In the genomic region with DNA sequence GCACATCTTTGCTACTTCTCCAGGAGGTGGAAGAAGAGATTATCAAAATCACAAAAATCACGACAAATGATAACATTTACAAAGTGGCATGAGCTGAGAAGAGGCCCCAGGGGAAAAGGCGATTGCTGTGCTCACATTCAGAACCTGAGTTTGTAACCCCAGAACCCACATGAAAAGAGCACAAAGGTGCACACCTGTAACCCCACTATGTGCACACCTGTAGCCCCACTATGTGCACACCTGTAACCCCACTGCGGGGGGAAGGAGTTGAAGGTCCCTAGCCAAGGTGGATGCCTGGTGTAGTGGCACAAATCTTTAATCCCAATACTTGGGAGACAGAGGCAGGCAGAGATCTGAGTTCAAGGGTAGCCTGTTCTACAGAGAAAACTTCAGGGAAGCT, we compare ENCODE assay signal across 16 mouse cellular contexts.
"Had no signal": no experiment of that assay in that cellular context is flagged by ENCODE, and none has a peak within 500 bp of the region (broad histone marks: within the 10 kb centered on the region; RNA-seq: fewer than 3 reads in every experiment).

No protein-coding gene starts in this region.

- H3K27me3 ChIP-seq: heart, embryonic 12.5 days; hindbrain, embryonic 13.5 days; hindbrain, embryonic 15.5 days; kidney, embryonic 15.5 days; limb, embryonic 13.5 days; limb, embryonic 15.5 days; liver, embryonic 12.5 days had no signal

- H3K9me3 ChIP-seq: heart, embryonic 12.5 days; hindbrain, embryonic 13.5 days; hindbrain, embryonic 15.5 days; kidney, embryonic 15.5 days; limb, embryonic 13.5 days; limb, embryonic 15.5 days; liver, embryonic 12.5 days had no signal

- H3K4me2 ChIP-seq: heart, embryonic 12.5 days; hindbrain, embryonic 13.5 days; hindbrain, embryonic 15.5 days; kidney, embryonic 15.5 days; limb, embryonic 13.5 days; limb, embryonic 15.5 days; liver, embryonic 12.5 days had no signal

- DNase-seq: heart, adult 11 months; layer of hippocampus, adult 9-11 months; layer of hippocampus, postnatal 36 days had no signal

- H3K36me3 ChIP-seq: heart, embryonic 12.5 days; hindbrain, embryonic 13.5 days; hindbrain, embryonic 15.5 days; kidney, embryonic 15.5 days; limb, embryonic 13.5 days; limb, embryonic 15.5 days; liver, embryonic 12.5 days had no signal

- ATAC-seq: hindbrain, postnatal 0 days; intestine, embryonic 16.5 days; liver, embryonic 12.5 days had no signal

- H3K4me1 ChIP-seq: heart, embryonic 12.5 days; hindbrain, embryonic 13.5 days; hindbrain, embryonic 15.5 days; kidney, embryonic 15.5 days; limb, embryonic 13.5 days; limb, embryonic 15.5 days; liver, embryonic 12.5 days had no signal

- H3K9ac ChIP-seq: heart, embryonic 12.5 days; hindbrain, embryonic 13.5 days; hindbrain, embryonic 15.5 days; kidney, embryonic 15.5 days; limb, embryonic 13.5 days; limb, embryonic 15.5 days; liver, embryonic 12.5 days; liver, embryonic 14.5 days had no signal

- H3K4me3 ChIP-seq: gastrocnemius, adult 2 months; heart, adult 2 months; heart, embryonic 12.5 days; hindbrain, embryonic 13.5 days; hindbrain, embryonic 15.5 days; kidney, embryonic 15.5 days; limb, embryonic 13.5 days; limb, embryonic 15.5 days; liver, embryonic 12.5 days had no signal

- H3K27ac ChIP-seq: gastrocnemius, adult 2 months; heart, adult 2 months; hindbrain, embryonic 13.5 days; hindbrain, embryonic 15.5 days; hindbrain, postnatal 0 days; kidney, embryonic 15.5 days; kidney, postnatal 0 days; limb, embryonic 13.5 days; limb, embryonic 15.5 days; liver, embryonic 12.5 days; liver, embryonic 14.5 days had no signal
